Mouse (Mus musculus): ENCODE results near the gene Dpf3. TPM values are rescaled to one million over a fixed set of nuclear protein-coding genes. Genes with fewer than 3 reads are reported as not detected.

The Dpf3 gene
- polyA plus RNA-seq, 1 experiment from 2014 or later, result 20.7 TPM

GRCm38 (mm10) chr12:83523056-83523455 is 35.5 kb upstream of the Dpf3 start:
- Histone ChIP-seq H3K27me3 (no peaks in the 10 kb centered on the region), H3K27ac (no peak overlapping the region), H3K4me2 (no peak overlapping the region), H3K4me1 (replicated peaks) (peaks cover 26% of the 10 kb centered on the region), H3K9ac (no peak overlapping the region), H3K9me3 (replicated peaks) (no peaks in the 10 kb centered on the region), H3K36me3 (no peaks in the 10 kb centered on the region), H3K4me3 (no peak overlapping the region)
- no peak for ATAC-seq (replicated peaks; ENCODE audit: insufficient number of reproducible peaks, insufficient read depth, low FRiP score, low read depth)
- WGBS, result 88% methylated on average over 6 of the region's 6 CpGs

GRCm38 (mm10) chr12:83521083-83521482 is 33.6 kb upstream of the Dpf3 start:
- Histone ChIP-seq H3K4me3 (peak overlapping the region; percentile 65), H3K36me3 (no peaks in the 10 kb centered on the region), H3K9ac (peak overlapping the region; percentile 58), H3K9me3 (replicated peaks) (no peaks in the 10 kb centered on the region), H3K4me1 (replicated peaks) (peaks cover 22% of the 10 kb centered on the region), H3K27me3 (no peaks in the 10 kb centered on the region), H3K27ac (peak overlapping the region; percentile 79), H3K4me2 (peak overlapping the region; percentile 73)
- WGBS, result 30% methylated on average over 8 of the region's 8 CpGs
- no peak for ATAC-seq (replicated peaks; ENCODE audit: insufficient number of reproducible peaks, insufficient read depth, low FRiP score, low read depth)

GRCm38 (mm10) chr12:83520311-83520890 is 32.9 kb upstream of the Dpf3 start, which contains the start of gene Dcaf4:
Gene Dcaf4 (plus strand): TSS chr12:83520466.
- Histone ChIP-seq H3K9ac (peak within 1 kb of the TSS; percentile 58), H3K27me3 (no peaks in the 10 kb centered on the region), H3K27ac (peak within 1 kb of the TSS; percentile 79), H3K4me1 (replicated peaks) (peaks cover 19% of the 10 kb centered on the region), H3K4me2 (peak within 1 kb of the TSS; percentile 73), H3K9me3 (replicated peaks) (no peaks in the 10 kb centered on the region), H3K36me3 (no peaks in the 10 kb centered on the region), H3K4me3 (peak within 1 kb of the TSS; percentile 65)
- WGBS, result under 1% methylated on average over 32 of the region's 32 CpGs
- peak; percentile 97 for ATAC-seq (replicated peaks; ENCODE audit: insufficient number of reproducible peaks, insufficient read depth, low FRiP score, low read depth)

GRCm38 (mm10) chr12:83517580-83517979 is 30.1 kb upstream of the Dpf3 start:
- Histone ChIP-seq H3K27me3 (0 out of 2 replicates have a peak, but pooled peaks cover 3% of the 10 kb centered on the region), H3K36me3 (no peaks in the 10 kb centered on the region), H3K4me1 (replicated peaks) (peaks cover 15% of the 10 kb centered on the region), H3K27ac (no peak overlapping the region), H3K4me3 (no peak overlapping the region), H3K9ac (no peak overlapping the region), H3K9me3 (replicated peaks) (no peaks in the 10 kb centered on the region), H3K4me2 (no peak overlapping the region)
- 59% methylated on average over 3 of the region's 3 CpGs for WGBS
- ATAC-seq (replicated peaks; ENCODE audit: insufficient number of reproducible peaks, insufficient read depth, low FRiP score, low read depth), result no peak

- Histone ChIP-seq H3K4me3 (no peak overlapping the region), H3K27me3 (0 out of 2 replicates have a peak, but pooled peaks cover 3% of the 10 kb centered on the region), H3K9ac (no peak overlapping the region), H3K4me2 (no peak overlapping the region), H3K9me3 (replicated peaks) (no peaks in the 10 kb centered on the region), H3K27ac (no peak overlapping the region), H3K36me3 (no peaks in the 10 kb centered on the region), H3K4me1 (replicated peaks) (peaks cover 8% of the 10 kb centered on the region)
- 71% methylated on average over 4 of the region's 4 CpGs for WGBS
- no peak for ATAC-seq (replicated peaks; ENCODE audit: insufficient number of reproducible peaks, insufficient read depth, low FRiP score, low read depth)
Measured at GRCm38 (mm10) chr12:83514216-83514615, 26.7 kb upstream of the Dpf3 start.

GRCm38 (mm10) chr12:83513185-83513584 is 25.7 kb upstream of the Dpf3 start:
- Histone ChIP-seq H3K27me3 (0 out of 2 replicates have a peak, but pooled peaks cover 3% of the 10 kb centered on the region), H3K4me3 (no peak overlapping the region), H3K27ac (no peak overlapping the region), H3K36me3 (no peaks in the 10 kb centered on the region), H3K9ac (no peak overlapping the region), H3K4me2 (no peak overlapping the region), H3K9me3 (replicated peaks) (no peaks in the 10 kb centered on the region), H3K4me1 (replicated peaks) (peaks cover 8% of the 10 kb centered on the region)
- no peak for ATAC-seq (replicated peaks; ENCODE audit: insufficient number of reproducible peaks, insufficient read depth, low FRiP score, low read depth)
- 21% methylated on average over 5 of the region's 5 CpGs for WGBS

- WGBS, result 26% methylated on average over 4 of the region's 4 CpGs
- peaks cover 8% of the 10 kb centered on the region for H3K4me1 ChIP-seq (replicated peaks)
- no peak for ATAC-seq (replicated peaks; ENCODE audit: insufficient number of reproducible peaks, insufficient read depth, low FRiP score, low read depth)
- H3K27ac ChIP-seq, result no peak overlapping the region
- no peak overlapping the region for H3K9ac ChIP-seq
- H3K36me3 ChIP-seq, result no peaks in the 10 kb centered on the region
- no peak overlapping the region for H3K4me3 ChIP-seq
- H3K9me3 ChIP-seq (replicated peaks), result no peaks in the 10 kb centered on the region
- no peak overlapping the region for H3K4me2 ChIP-seq
- H3K27me3 ChIP-seq, result 0 out of 2 replicates have a peak, but pooled peaks cover 3% of the 10 kb centered on the region
Measured at GRCm38 (mm10) chr12:83512783-83513182, 25.3 kb upstream of the Dpf3 start.

GRCm38 (mm10) chr12:83510586-83510985 is 23.1 kb upstream of the Dpf3 start:
- no peaks in the 10 kb centered on the region for H3K36me3 ChIP-seq
- no peak overlapping the region for H3K9ac ChIP-seq
- no peak overlapping the region for H3K4me2 ChIP-seq
- no peaks in the 10 kb centered on the region for H3K9me3 ChIP-seq (replicated peaks)
- peaks cover 8% of the 10 kb centered on the region for H3K4me1 ChIP-seq (replicated peaks)
- H3K27me3 ChIP-seq, result 0 out of 2 replicates have a peak, but pooled peaks cover 3% of the 10 kb centered on the region
- no peak overlapping the region for H3K4me3 ChIP-seq
- H3K27ac ChIP-seq, result no peak overlapping the region
- ATAC-seq (replicated peaks; ENCODE audit: insufficient number of reproducible peaks, insufficient read depth, low FRiP score, low read depth), result no peak
- 69% methylated on average over 5 of the region's 5 CpGs for WGBS

GRCm38 (mm10) chr12:83506543-83506942 is 19.0 kb upstream of the Dpf3 start:
- no peak overlapping the region for H3K27ac ChIP-seq
- no peaks in the 10 kb centered on the region for H3K36me3 ChIP-seq
- ATAC-seq (replicated peaks; ENCODE audit: insufficient number of reproducible peaks, insufficient read depth, low FRiP score, low read depth), result no peak
- no peaks in the 10 kb centered on the region for H3K4me1 ChIP-seq (replicated peaks)
- WGBS, result 75% methylated on average over 10 of the region's 10 CpGs
- H3K4me2 ChIP-seq, result no peak overlapping the region
- H3K4me3 ChIP-seq, result no peak overlapping the region
- H3K27me3 ChIP-seq, result no peaks in the 10 kb centered on the region
- H3K9me3 ChIP-seq (replicated peaks), result no peaks in the 10 kb centered on the region
- no peak overlapping the region for H3K9ac ChIP-seq

GRCm38 (mm10) chr12:83502190-83502589 is 14.7 kb upstream of the Dpf3 start:
- H3K4me2 ChIP-seq, result no peak overlapping the region

GRCm38 (mm10) chr12:83499256-83499655 is 11.7 kb upstream of the Dpf3 start:
- H3K4me1 ChIP-seq (replicated peaks), result no peaks in the 10 kb centered on the region
- no peaks in the 10 kb centered on the region for H3K9me3 ChIP-seq (replicated peaks)
- H3K27ac ChIP-seq, result no peak overlapping the region
- 75% methylated on average over 5 of the region's 5 CpGs for WGBS
- H3K4me3 ChIP-seq, result no peak overlapping the region
- H3K36me3 ChIP-seq, result no peaks in the 10 kb centered on the region
- no peaks in the 10 kb centered on the region for H3K27me3 ChIP-seq
- H3K4me2 ChIP-seq, result no peak overlapping the region
- ATAC-seq (replicated peaks; ENCODE audit: insufficient number of reproducible peaks, insufficient read depth, low FRiP score, low read depth), result no peak
- no peak overlapping the region for H3K9ac ChIP-seq

More at GRCm38 (mm10) chr12:83502190-83502589, 14.7 kb upstream of the Dpf3 start:
- Histone ChIP-seq H3K27me3 (no peaks in the 10 kb centered on the region), H3K4me3 (no peak overlapping the region), H3K36me3 (no peaks in the 10 kb centered on the region), H3K27ac (no peak overlapping the region), H3K4me1 (replicated peaks) (no peaks in the 10 kb centered on the region), H3K9me3 (replicated peaks) (no peaks in the 10 kb centered on the region), H3K9ac (no peak overlapping the region)
- ATAC-seq (replicated peaks; ENCODE audit: insufficient number of reproducible peaks, insufficient read depth, low FRiP score, low read depth), result no peak
- 5% methylated on average over 9 of the region's 9 CpGs for WGBS

GRCm38 (mm10) chr12:83497959-83498358 is 10.4 kb upstream of the Dpf3 start:
- H3K36me3 ChIP-seq, result no peaks in the 10 kb centered on the region
- no peak overlapping the region for H3K9ac ChIP-seq
- H3K4me1 ChIP-seq (replicated peaks), result no peaks in the 10 kb centered on the region
- ATAC-seq (replicated peaks; ENCODE audit: insufficient number of reproducible peaks, insufficient read depth, low FRiP score, low read depth), result no peak
- no peak overlapping the region for H3K4me3 ChIP-seq
- 80% methylated on average over 3 of the region's 3 CpGs for WGBS
- no peak overlapping the region for H3K4me2 ChIP-seq
- no peaks in the 10 kb centered on the region; the same call in 1 of the 2 replicates for H3K27me3 ChIP-seq
- no peaks in the 10 kb centered on the region for H3K9me3 ChIP-seq (replicated peaks)
- no peak overlapping the region for H3K27ac ChIP-seq

Measured in heart, embryonic 15.5 days (tissue).